Mouse (Mus musculus): ENCODE measurements around the gene Ctxn1. TPM values are rescaled to one million over a fixed set of nuclear protein-coding genes. Genes with fewer than 3 reads are reported as not detected.

The Ctxn1 gene
- polyA plus RNA-seq (2021; fragmentation: Nextera tagmentation), result 735 and 876 TPM in 2 replicates
- long read RNA-seq, experiment 1, transcript Ctxn1-201 (2 exons, 1,212 nt), result major isoform, 504 of 534 reads
- long read RNA-seq, experiment 1, partial matches to known transcripts, result 20 of 534 reads
- long read RNA-seq, experiment 1, other reads (novel, unspliced or antisense), result 10 of 534 reads
- long read RNA-seq, experiment 2, transcript Ctxn1-201 (2 exons, 1,212 nt), result major isoform, 354 of 360 reads
- long read RNA-seq, experiment 2, partial matches to known transcripts, result 4 of 360 reads
- long read RNA-seq, experiment 2, other reads (novel, unspliced or antisense), result 2 of 360 reads

GRCm38 (mm10) chr8:4259125-4259804 is at the start of gene Ctxn1:
Gene Ctxn1, minus strand, starts transcription at chr8:4259274.

DNA sequence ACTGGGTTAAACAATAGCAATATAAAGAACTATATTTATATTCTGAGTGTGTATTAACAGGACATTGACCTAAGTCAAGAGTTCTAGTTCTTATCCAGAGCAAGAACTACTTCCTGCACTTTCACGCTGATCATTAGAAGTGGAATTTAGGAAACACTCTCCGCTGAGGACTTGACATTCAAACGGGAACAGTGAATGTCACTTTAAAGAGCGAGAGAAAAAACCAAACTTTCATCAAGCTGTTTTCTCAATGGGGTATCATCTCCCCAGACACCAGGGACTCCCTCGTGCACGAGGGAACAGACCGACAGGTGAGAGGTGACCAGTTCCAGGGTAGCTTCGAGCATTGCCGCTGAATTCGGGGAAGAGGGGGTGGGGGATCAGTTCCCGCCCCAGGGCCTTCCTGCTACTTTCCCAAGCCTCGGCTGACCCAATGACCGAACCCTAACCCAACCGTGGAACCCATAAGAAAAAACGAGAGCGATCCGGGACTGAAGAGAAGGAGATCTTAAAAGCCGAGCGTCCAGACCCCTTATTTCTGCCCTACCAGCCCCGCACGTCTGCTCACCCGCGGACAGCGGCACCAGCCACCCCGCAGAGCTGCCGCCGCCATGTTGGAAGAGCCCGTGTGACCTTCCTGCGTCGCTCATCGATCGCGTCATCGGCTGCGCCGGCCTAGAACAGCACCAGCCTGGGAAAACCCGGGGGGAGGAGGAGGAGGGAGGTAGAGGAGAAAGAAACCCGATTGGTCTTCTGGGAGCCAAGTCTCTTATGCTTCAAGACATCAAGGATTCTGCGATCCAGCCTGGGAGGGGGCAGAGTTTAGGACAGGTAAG is 16.4 kb upstream of the Ctxn1 start, which contains the start of gene Timm44:
Gene Timm44 (minus strand): TSS at position 639 of the 836 bp plus-strand sequence.

GRCm38 (mm10) chr8:4252934-4253841 is 5.9 kb downstream of the Ctxn1 start, which contains the start of gene Snapc2:
Gene Snapc2, plus strand, starts transcription at chr8:4253080.

GRCm38 (mm10) chr8:4247951-4248540 is 11.0 kb downstream of the Ctxn1 start, which contains the start of gene Tgfbr3l:
Gene Tgfbr3l, plus strand, starts transcription at chr8:4248214.

DNA sequence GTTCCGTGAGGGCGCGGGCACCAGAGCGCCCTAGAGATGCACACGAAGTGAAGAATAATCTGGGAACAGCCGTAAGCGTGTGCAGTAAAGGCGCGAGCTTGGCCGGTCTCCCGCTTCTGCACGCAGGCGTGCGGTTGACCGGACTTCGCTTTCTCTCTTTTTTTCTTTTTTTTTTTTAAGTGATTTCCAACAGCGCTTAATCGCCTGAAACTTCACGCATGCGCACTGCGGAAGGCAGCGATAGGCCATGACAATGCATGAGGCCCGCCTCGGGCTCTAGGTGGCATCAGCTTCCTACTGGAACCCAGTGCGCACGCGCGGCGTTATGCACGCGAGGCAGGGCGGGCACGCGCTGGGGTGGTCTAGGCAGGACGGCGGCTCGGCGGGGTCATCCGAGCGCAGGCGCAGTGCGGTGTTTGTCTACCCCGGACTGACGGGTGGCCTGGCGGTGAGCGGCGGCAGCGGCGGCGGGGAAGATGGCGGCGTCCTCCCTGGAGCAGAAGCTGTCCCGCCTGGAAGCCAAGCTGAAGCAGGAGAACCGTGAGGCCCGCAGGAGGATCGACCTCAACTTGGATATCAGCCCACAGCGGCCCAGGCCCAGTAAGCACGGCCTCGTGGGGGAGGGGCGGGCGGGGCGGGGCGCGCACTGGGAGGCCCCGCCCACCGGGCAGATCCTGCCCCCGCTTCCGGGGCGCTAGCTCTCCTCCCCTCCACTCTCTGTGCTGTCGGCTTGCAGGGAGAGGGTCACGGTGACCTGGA is 20.5 kb downstream of the Ctxn1 start, which contains the start of the genes Map2k7 and Gm49320:
Gene Map2k7 (plus strand): TSS at position 307 of the 759 bp plus-strand sequence.
Gene Gm49320 (plus strand): TSS at position 432 of the 759 bp plus-strand sequence.

DNA sequence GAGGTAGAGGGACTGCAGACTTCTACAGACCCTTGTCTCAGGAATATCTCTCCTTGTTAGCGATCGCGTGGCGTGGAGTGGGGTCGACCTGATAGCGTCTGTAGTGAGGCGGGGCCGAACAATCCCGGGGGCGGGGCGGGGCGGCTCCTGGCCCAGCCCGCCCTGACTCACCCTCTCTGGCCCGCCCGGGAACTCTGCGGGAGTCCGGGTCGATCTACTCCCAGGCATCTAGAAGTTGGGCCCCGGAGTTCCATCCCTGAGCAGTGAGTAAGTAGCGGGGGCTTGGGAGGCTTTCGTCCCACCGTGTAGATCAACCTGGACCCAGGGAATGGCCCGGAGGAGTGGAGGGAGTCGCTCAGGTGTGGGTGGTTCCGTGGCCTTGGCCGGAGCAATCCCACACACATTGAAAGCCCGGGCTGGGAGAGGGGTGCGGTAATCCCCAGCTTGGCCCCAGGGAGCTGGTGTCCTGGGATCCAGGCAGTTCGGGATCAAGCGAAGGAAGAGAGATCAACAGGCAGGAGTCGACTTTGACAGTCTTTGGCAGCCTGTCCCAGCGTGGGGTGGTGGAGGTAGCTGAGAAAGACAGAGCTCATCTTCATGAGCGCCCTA is 32.2 kb downstream of the Ctxn1 start, which contains the start of gene Lrrc8e:
Gene Lrrc8e (plus strand): TSS at position 89 of the 609 bp plus-strand sequence.

DNA sequence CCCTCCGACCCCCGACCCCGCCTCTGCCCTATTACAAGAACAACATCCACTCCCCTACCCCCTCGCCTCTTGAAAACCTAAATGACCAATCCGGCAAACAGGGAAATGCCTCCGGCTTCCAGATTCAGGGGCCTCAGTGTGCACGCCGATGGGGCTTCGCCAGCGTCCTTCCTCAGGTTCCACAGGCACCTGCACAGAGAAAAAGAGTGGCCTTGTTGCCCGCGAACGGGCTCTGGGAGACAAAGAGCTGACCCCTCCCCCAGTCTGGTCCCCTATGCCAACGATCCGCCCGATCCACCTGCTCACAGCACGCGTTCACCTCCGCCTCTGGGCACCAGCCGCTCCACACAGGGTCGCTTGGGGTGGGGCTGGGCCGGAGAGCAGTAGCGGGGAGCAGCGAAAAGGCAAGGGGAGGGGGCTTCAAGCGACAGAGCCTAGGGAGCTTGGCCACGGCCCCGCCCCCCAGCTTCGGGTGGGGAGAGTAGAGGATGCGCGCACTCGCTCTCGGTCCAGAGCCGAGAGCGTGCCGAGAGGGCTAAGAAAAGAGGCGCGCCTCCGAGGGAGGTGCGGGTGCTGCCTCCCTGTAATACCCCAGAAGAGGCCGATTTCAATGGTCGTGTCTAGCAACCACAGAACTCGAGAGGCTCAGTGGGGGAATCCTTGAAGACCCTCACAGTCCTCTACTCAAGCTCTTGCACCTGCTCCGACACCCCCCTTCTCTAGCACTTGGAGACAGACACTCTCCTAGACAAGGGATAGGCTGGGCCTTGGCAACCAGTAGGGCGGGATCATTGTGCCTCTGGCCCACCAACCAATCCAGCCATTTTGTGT is 42.1 kb downstream of the Ctxn1 start, which contains the start of gene Prr36:
Gene Prr36 (minus strand): TSS at position 669 of the 831 bp plus-strand sequence.

Other genes with a start within 250 kb of the Ctxn1 start
- gene Cd209f, start 153.4 kb downstream of the Ctxn1 start, polyA plus RNA-seq (2021; fragmentation: Nextera tagmentation), result 1.2 and 2.2 TPM in 2 replicates
- 0.28 and 0.43 TPM in 2 replicates for gene Cd209g, start 125.2 kb downstream of the Ctxn1 start, polyA plus RNA-seq (2021; fragmentation: Nextera tagmentation)
- 19.8 and 23.8 TPM in 2 replicates for gene Evi5l, start 92.7 kb downstream of the Ctxn1 start, polyA plus RNA-seq (2021; fragmentation: Nextera tagmentation)
- gene Prr36, start 41.8 kb downstream of the Ctxn1 start, polyA plus RNA-seq (2021; fragmentation: Nextera tagmentation), result 18.3 and 30.0 TPM in 2 replicates
- not detected in 2 replicates for gene Lrrc8e, start 32.4 kb downstream of the Ctxn1 start, polyA plus RNA-seq (2021; fragmentation: Nextera tagmentation)
- 12.9 and 16.1 TPM in 2 replicates for gene Map2k7, start 20.5 kb downstream of the Ctxn1 start, polyA plus RNA-seq (2021; fragmentation: Nextera tagmentation)
- 0.08 TPM in 1 of 2 replicates, not detected in the other for gene Gm49320, start 20.4 kb downstream of the Ctxn1 start, polyA plus RNA-seq (2021; fragmentation: Nextera tagmentation)
- gene Tgfbr3l, start 11.1 kb downstream of the Ctxn1 start, polyA plus RNA-seq (2021; fragmentation: Nextera tagmentation), result 0.21 and 0.40 TPM in 2 replicates
- gene Snapc2, start 6.2 kb downstream of the Ctxn1 start, polyA plus RNA-seq (2021; fragmentation: Nextera tagmentation), result 31.8 and 34.8 TPM in 2 replicates
- 22.1 and 27.5 TPM in 2 replicates for gene Timm44, start 16.6 kb upstream of the Ctxn1 start, polyA plus RNA-seq (2021; fragmentation: Nextera tagmentation)
- 19.5 and 23.5 TPM in 2 replicates for gene Ccl25, start 65.9 kb upstream of the Ctxn1 start, polyA plus RNA-seq (2021; fragmentation: Nextera tagmentation)
- 69.8 and 88.2 TPM in 2 replicates for gene Elavl1, start 66.1 kb upstream of the Ctxn1 start, polyA plus RNA-seq (2021; fragmentation: Nextera tagmentation)
- 32.0 and 32.4 TPM in 2 replicates for gene Cers4, start 233.8 kb upstream of the Ctxn1 start, polyA plus RNA-seq (2021; fragmentation: Nextera tagmentation)

Measured in layer of hippocampus, adult 6 months (tissue).